Mouse (Mus musculus): ENCODE data around the gene Gm11115. TPM values are rescaled to one million over a fixed set of nuclear protein-coding genes. Genes with fewer than 3 reads are reported as not detected.

The Gm11115 gene
- not detected for total RNA-seq (2021)
- long read RNA-seq, experiment 1 = 0 reads
- long read RNA-seq, experiment 2 = 0 reads

- DNase-seq = no peak
Observed at GRCm38 (mm10) chr5:88153999-88154398, at the start of gene Gm11115. Gm11115 (minus strand) TSS chr5:88154099.

- DNase-seq = no peak
Observed at GRCm38 (mm10) chr5:88111430-88111829, 42.5 kb downstream of the Gm11115 start, which contains the start of gene Gm11116. Gm11116 (minus strand) TSS chr5:88111530.

Other genes with a start within 250 kb of the Gm11115 start
- gene Csn3, start 228.5 kb downstream of the Gm11115 start, total RNA-seq (2021) = not detected
- not detected for gene 2310003L06Rik, start 184.6 kb downstream of the Gm11115 start, total RNA-seq (2021)
- gene Gm28434, start 184.6 kb downstream of the Gm11115 start, total RNA-seq (2021) = not detected
- gene Cabs1, start 174.7 kb downstream of the Gm11115 start, total RNA-seq (2021) = not detected
- gene Smr3a, start 151.6 kb downstream of the Gm11115 start, total RNA-seq (2021) = not detected
- not detected for gene Smr2, start 67.5 kb downstream of the Gm11115 start, total RNA-seq (2021)
- not detected for gene Gm11116, start 42.6 kb downstream of the Gm11115 start, total RNA-seq (2021)
- not detected for gene Gm7714, start 114.8 kb upstream of the Gm11115 start, total RNA-seq (2021)
- not detected for gene Prol1, start 163.2 kb upstream of the Gm11115 start, total RNA-seq (2021)
- not detected for gene Amtn, start 222.0 kb upstream of the Gm11115 start, total RNA-seq (2021)

Measured in heart, adult 18-20 months (tissue).